8 mouse cellular contexts compared by ENCODE assay signal in the genomic region with DNA sequence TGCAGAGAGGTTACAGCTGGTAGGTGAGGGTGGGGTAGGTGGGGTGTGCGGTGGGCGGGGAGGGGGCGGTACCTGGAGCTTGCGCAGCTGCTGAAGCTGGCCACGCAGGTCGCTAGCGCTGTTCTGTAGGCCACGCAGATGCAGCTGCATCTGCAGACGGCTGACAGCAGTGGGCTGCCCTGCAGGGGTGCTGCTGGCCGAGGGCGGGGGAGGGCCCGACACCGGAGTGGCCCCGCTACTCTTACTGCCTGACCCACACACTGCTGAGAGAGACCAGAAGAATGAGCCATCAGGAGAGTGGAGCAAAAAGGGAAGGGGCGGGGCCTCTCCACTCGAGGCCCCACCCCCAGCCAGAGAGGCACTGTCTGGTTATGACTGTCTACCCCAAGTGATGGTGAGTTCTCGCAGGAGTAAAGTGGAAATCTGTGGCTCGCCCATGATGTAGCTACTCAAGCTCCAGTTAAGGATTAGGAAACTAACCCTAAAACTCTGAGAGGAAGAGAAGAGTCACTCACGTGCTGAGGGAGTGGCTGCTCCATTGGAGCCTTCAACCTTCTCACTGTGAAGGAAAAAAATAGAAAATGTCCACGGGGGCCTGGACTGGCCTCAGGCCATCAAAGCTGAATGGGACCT. TPM values are rescaled to one million over a fixed set of nuclear protein-coding genes. Genes with fewer than 3 reads are reported as not detected.
DNase-seq lines count a peak whose midpoint lies in the region; ATAC-seq and TF ChIP-seq lines count a peak whose summit lies in the region.

No protein-coding gene starts in this region.

- H3K27me3 ChIP-seq in hindbrain, postnatal 0 days (ENCODE audit: insufficient read depth, low read length): peaks cover 4% of the 10 kb centered on the region; the same call in 1 of the 2 replicates
- peaks cover 16% of the 10 kb centered on the region; the same call in 1 of the 2 replicates for H3K27me3 ChIP-seq in midbrain, postnatal 0 days (ENCODE audit: insufficient read depth, low read length)

- peak overlapping the region; percentile 83 for H3K27ac ChIP-seq in hindbrain, postnatal 0 days
- no peak overlapping the region for H3K27ac ChIP-seq in midbrain, postnatal 0 days (ENCODE audit: low read depth, low read length)

- 0 out of 2 replicates have a peak, but pooled peaks cover 6% of the 10 kb centered on the region for H3K36me3 ChIP-seq in hindbrain, postnatal 0 days (ENCODE audit: insufficient read depth, low read length)
- peaks cover 42% of the 10 kb centered on the region for H3K36me3 ChIP-seq in midbrain, postnatal 0 days (ENCODE audit: insufficient read depth, low read length)

- H3K4me2 ChIP-seq in hindbrain, postnatal 0 days (ENCODE audit: low read depth, low read length): peak overlapping the region; percentile 55
- no peak overlapping the region for H3K4me2 ChIP-seq in midbrain, postnatal 0 days (ENCODE audit: low read depth, low read length, poor library complexity, severe bottlenecking)

- TF ChIP-seq CTCF in hindbrain, postnatal 0 days (IDR thresholded peaks at IDR 0.05; ENCODE audit: low read depth): no peak
- TF ChIP-seq CTCF in midbrain, postnatal 0 days (IDR thresholded peaks at IDR 0.05): 0 out of 2 replicates have a peak, but pooled peaks have one; percentile 3

- DNase-seq in left cerebral cortex, postnatal 4 days: peak; percentile 81
- DNase-seq in left cerebral cortex, adult 8-10 months (ENCODE audit: low spot score in 2 of 2): no peak
- peak; percentile 81 for DNase-seq in brain, adult 2 months (ENCODE audit: low read depth, low spot score)
- DNase-seq in hindbrain, postnatal 0 days (ENCODE audit: low spot score): peak; percentile 73
- peak; percentile 60 for DNase-seq in midbrain, postnatal 0 days (ENCODE audit: low spot score)
- DNase-seq in adrenal gland, postnatal 25 days: no peak
- DNase-seq in left cerebral cortex, postnatal 25 days (ENCODE audit: low spot score in 2 of 2): no peak
- DNase-seq in layer of hippocampus, postnatal 36 days: no peak

- WGBS in hindbrain, postnatal 0 days: 14% methylated on average over 19 of the region's 20 CpGs
- WGBS in midbrain, postnatal 0 days: 20% methylated on average over 18 of the region's 20 CpGs

- peak; percentile 42 for ATAC-seq in hindbrain, postnatal 0 days
- ATAC-seq in midbrain, postnatal 0 days (ENCODE audit: low FRiP score): peak; percentile 35

- no peaks in the 10 kb centered on the region for H3K9me3 ChIP-seq in hindbrain, postnatal 0 days (ENCODE audit: low read length)
- no peaks in the 10 kb centered on the region for H3K9me3 ChIP-seq in midbrain, postnatal 0 days (ENCODE audit: low read length)

- intact Hi-C loops in left cerebral cortex, postnatal 4 days (cut with DNase I): loop anchor here (5.0 to 10.0 kb wide), 2 partner anchors 89 to 152 kb away; partner anchors contain the start of gene Cisd3
- intact Hi-C loops in left cerebral cortex, postnatal 25 days (cut with DNase I): no loop called here

- 0 out of 2 replicates have a peak overlapping the region, but pooled peaks have one; percentile 6 for H3K4me3 ChIP-seq in hindbrain, postnatal 0 days (ENCODE audit: low read length)
- no peak overlapping the region for H3K4me3 ChIP-seq in midbrain, postnatal 0 days (ENCODE audit: low read depth, low read length)

- peaks cover 23% of the 10 kb centered on the region; the same call in 1 of the 2 replicates for H3K4me1 ChIP-seq in hindbrain, postnatal 0 days (ENCODE audit: insufficient read depth, low read length)
- peaks cover 6% of the 10 kb centered on the region; the same call in 1 of the 2 replicates for H3K4me1 ChIP-seq in midbrain, postnatal 0 days (ENCODE audit: insufficient read depth, low read length)

- peak overlapping the region; percentile 51; the same call in 1 of the 2 replicates for H3K9ac ChIP-seq in hindbrain, postnatal 0 days (replicated peaks; ENCODE audit: low read length)
- H3K9ac ChIP-seq in midbrain, postnatal 0 days (replicated peaks; ENCODE audit: low read length, poor library complexity, severe bottlenecking): no peak overlapping the region

RNA-seq across cellular contexts. Expression of gene 4933428G20Rik, which starts 32.9 kb away (rescaled TPM):
- total RNA-seq in left cerebral cortex, postnatal 4 days (2021): under 1 TPM in 1 of 2 experiments, not detected in 1; 0.26 TPM
- not detected for total RNA-seq in left cerebral cortex, adult 8-10 months (2022)
- 0.43 TPM in 1 of 2 replicates, not detected in the other for total RNA-seq in hindbrain, postnatal 0 days (2014; rRNA removed)
- 0.48 and 1.1 TPM in 2 replicates for polyA plus RNA-seq in hindbrain, postnatal 0 days (2015; fragmentation: Nextera tagmentation; extraction: Ambion mirVana)
- total RNA-seq in midbrain, postnatal 0 days (2014; rRNA removed): 0.28 TPM in 1 of 2 replicates, not detected in the other
- 0.34 and 0.91 TPM in 2 replicates for polyA plus RNA-seq in midbrain, postnatal 0 days (2015; fragmentation: Nextera tagmentation; extraction: Ambion mirVana)
- not detected in 2 replicates for total RNA-seq in adrenal gland, postnatal 25 days (2021)
- total RNA-seq in left cerebral cortex, postnatal 25 days (2021): not detected
- total RNA-seq in layer of hippocampus, postnatal 36 days (2021): not detected

RNA-seq across cellular contexts. Expression of gene Srcin1, which starts 42.9 kb away (rescaled TPM):
- 100 to 1,000 TPM; 163 to 177 TPM for total RNA-seq in left cerebral cortex, postnatal 4 days (2021)
- total RNA-seq in left cerebral cortex, adult 8-10 months (2022): 100 to 1,000 TPM; 255 to 270 (median 262) TPM
- 104 and 141 TPM in 2 replicates for total RNA-seq in hindbrain, postnatal 0 days (2014; rRNA removed)
- polyA plus RNA-seq in hindbrain, postnatal 0 days (2015; fragmentation: Nextera tagmentation; extraction: Ambion mirVana): 14.3 and 14.7 TPM in 2 replicates
- 95.0 and 100 TPM in 2 replicates for total RNA-seq in midbrain, postnatal 0 days (2014; rRNA removed)
- polyA plus RNA-seq in midbrain, postnatal 0 days (2015; fragmentation: Nextera tagmentation; extraction: Ambion mirVana): 13.1 and 14.0 TPM in 2 replicates
- 9.8 and 9.9 TPM in 2 replicates for total RNA-seq in adrenal gland, postnatal 25 days (2021)
- total RNA-seq in left cerebral cortex, postnatal 25 days (2021): 100 to 1,000 TPM; 323 to 339 TPM
- 100 to 1,000 TPM; 230 to 247 TPM for total RNA-seq in layer of hippocampus, postnatal 36 days (2021)

Comparison
In these comparisons a context has a peak if more than half of its experiments do, and no peak if none do; other contexts are left out.
1. DNase-seq: peak in left cerebral cortex, postnatal 4 days (single experiment), brain, adult 2 months (single experiment), hindbrain, postnatal 0 days (single experiment) and midbrain, postnatal 0 days (single experiment); none in left cerebral cortex, adult 8-10 months (0 of 2), adrenal gland, postnatal 25 days (single experiment), left cerebral cortex, postnatal 25 days (0 of 2) and layer of hippocampus, postnatal 36 days (0 of 2).